Mouse (Mus musculus): ENCODE measurements around the gene Khdc4. TPM values are rescaled to one million over a fixed set of nuclear protein-coding genes. Genes with fewer than 3 reads are reported as not detected.

Khdc4 gene
- total and polyA plus RNA-seq, 3 experiments, result 35.2 to 56.6 (median 53.6) TPM

DNA sequence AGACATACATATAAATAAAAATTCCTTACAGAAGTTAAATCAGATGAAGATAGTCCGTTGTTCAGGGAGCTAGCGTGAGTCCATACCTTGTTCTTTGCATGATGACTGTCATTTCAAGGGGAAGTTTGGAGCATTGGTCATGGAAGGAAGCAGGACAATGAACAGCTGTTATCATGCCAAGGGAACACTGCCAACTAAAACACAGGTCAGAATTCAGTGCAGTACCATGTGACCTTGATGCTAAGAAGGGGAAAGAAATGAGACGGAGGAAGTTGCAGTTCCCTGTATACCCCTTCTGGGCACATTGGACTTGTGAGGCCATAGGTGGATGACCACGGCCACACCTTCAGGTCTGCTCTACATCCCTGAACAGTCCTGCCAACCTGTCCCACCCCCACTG, 31.0 kb upstream of the Khdc4 start:
- DNase-seq (ENCODE audit: extremely low read depth), result no peak
- Histone ChIP-seq H3K4me1 (ENCODE audit: control insufficient read depth in 1 of 2, insufficient read depth in 2 of 2) (peaks cover 42 to 72% of the 10 kb centered on the region in 2 experiments), H3K9ac (ENCODE audit: insufficient read depth, low read depth) (no peak overlapping the region), H3K27ac (ENCODE audit: insufficient read depth, low read depth) (no peak overlapping the region), H3K9me3 (replicated peaks; ENCODE audit: low read length) (no peaks in the 10 kb centered on the region), H3K4me2 (ENCODE audit: insufficient read depth, low read depth, poor library complexity, severe bottlenecking) (no peak overlapping the region), H3K27me3 (replicated peaks) (no peaks in the 10 kb centered on the region), H3K79me2 (replicated peaks; ENCODE audit: control insufficient read depth, extremely low read depth, insufficient read depth, poor library complexity, severe bottlenecking) (no peaks in the 10 kb centered on the region), H3K36me3 (replicated peaks in 1 of 2; ENCODE audit: control insufficient read depth in 1 of 2, insufficient read depth in 1 of 2, low read length in 1 of 2) (no peaks in the 10 kb centered on the region), H3K4me3 (replicated peaks in 1 of 3; ENCODE audit: low read depth in 2 of 3, low read length in 2 of 3, poor library complexity in 1 of 3) (no peak overlapping the region)
- no peak for TF ChIP-seq USF1 (IDR thresholded peaks at IDR 0.05; ENCODE audit: low read depth, low read length)
- TF ChIP-seq SIN3A (IDR thresholded peaks at IDR 0.05; ENCODE audit: low read length), result no peak
- no peak for TF ChIP-seq ZMIZ1 (IDR thresholded peaks at IDR 0.05; ENCODE audit: low read depth, low read length)
- no peak for TF ChIP-seq MAX (IDR thresholded peaks at IDR 0.05; ENCODE audit: low read length)
- no peak for TF ChIP-seq ETS1 (conservative IDR thresholded peaks at IDR 0.05; ENCODE audit: low read depth, low read length)
- no peak for TF ChIP-seq UBTF (IDR thresholded peaks at IDR 0.05; ENCODE audit: low read depth, low read length)
- no peak for TF ChIP-seq USF2 (conservative IDR thresholded peaks at IDR 0.05; ENCODE audit: low read depth, low read length)
- no peak for TF ChIP-seq MXI1 (IDR thresholded peaks at IDR 0.05; ENCODE audit: low read depth, low read length)
- dilution Hi-C loops (cut with MboI; ENCODE audit: extremely low pct_ligation_motif_present, extremely low pct_unique_long_range_greater_than_20kb, low sequenced_read_pairs), result no loop called here
- in situ Hi-C loops (cut with MboI; ENCODE audit: low pct_ligation_motif_present, low pct_unique_long_range_greater_than_20kb, low sequenced_read_pairs), result no loop called here

DNA sequence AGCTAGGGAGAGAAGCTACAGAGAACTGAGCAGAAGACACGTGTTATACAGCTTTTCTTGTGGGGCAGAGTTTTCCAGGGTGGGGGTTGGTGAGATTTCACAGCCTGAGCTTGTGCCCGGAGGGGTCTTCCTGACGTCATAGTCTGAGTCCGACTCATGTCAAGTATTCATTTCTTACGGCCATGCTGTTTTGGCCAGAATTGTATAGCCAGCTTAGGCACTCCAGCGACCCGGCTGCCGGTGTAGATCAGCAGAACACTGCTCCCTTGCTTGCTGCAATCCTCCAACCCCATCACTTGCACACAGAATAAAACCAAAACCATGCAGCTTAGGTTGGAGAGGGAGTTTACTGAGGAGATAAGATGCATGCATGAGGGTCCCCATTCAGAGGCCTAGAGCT, 30.0 kb upstream of the Khdc4 start:
- TF ChIP-seq NELFE (IDR thresholded peaks at IDR 0.05; ENCODE audit: low read depth, low read length), result no peak
- TF ChIP-seq CHD1 (IDR thresholded peaks at IDR 0.05; ENCODE audit: low read depth, low read length), result no peak
- TF ChIP-seq MAFK (IDR thresholded peaks at IDR 0.05; ENCODE audit: insufficient replicate concordance, low read length), result no peak
- no peak for TF ChIP-seq MXI1 (IDR thresholded peaks at IDR 0.05; ENCODE audit: low read depth, low read length)
- TF ChIP-seq GABPA (IDR thresholded peaks at IDR 0.05; ENCODE audit: insufficient replicate concordance, low read depth, low read length), result no peak
- no peak for TF ChIP-seq CHD2 (IDR thresholded peaks at IDR 0.05; ENCODE audit: low read length)
- TF ChIP-seq ELF1 (IDR thresholded peaks at IDR 0.05; ENCODE audit: low read depth, low read length), result no peak
- no peak for TF ChIP-seq POLR2AphosphoS2 (IDR thresholded peaks at IDR 0.05; ENCODE audit: low read depth, low read length)
- TF ChIP-seq UBTF (IDR thresholded peaks at IDR 0.05; ENCODE audit: low read depth, low read length), result no peak
- no peak for TF ChIP-seq CTCF (conservative IDR thresholded peaks at IDR 0.05 in 1 of 2, IDR thresholded peaks at IDR 0.05 in 1 of 2; ENCODE audit: low read depth in 2 of 2, low read length in 2 of 2)
- TF ChIP-seq ZNF384 (IDR thresholded peaks at IDR 0.05; ENCODE audit: low read depth, low read length), result no peak
- TF ChIP-seq POLR2A (IDR thresholded peaks at IDR 0.05; ENCODE audit: low read depth, low read length), result no peak
- TF ChIP-seq MAZ (IDR thresholded peaks at IDR 0.05; ENCODE audit: low read depth, low read length), result no peak
- TF ChIP-seq MYC (IDR thresholded peaks at IDR 0.05; ENCODE audit: low read depth, low read length), result no peak
- no peak for TF ChIP-seq JUND (conservative IDR thresholded peaks at IDR 0.05; ENCODE audit: low read depth, low read length)
- no peak for TF ChIP-seq ZMIZ1 (IDR thresholded peaks at IDR 0.05; ENCODE audit: low read depth, low read length)
- TF ChIP-seq MAX (IDR thresholded peaks at IDR 0.05; ENCODE audit: low read length), result no peak
- no peak for TF ChIP-seq HCFC1 (IDR thresholded peaks at IDR 0.05; ENCODE audit: low read depth, low read length)
- no peak for TF ChIP-seq SMC3 (IDR thresholded peaks at IDR 0.05; ENCODE audit: low read depth, low read length)
- no peak for TF ChIP-seq ETS1 (conservative IDR thresholded peaks at IDR 0.05; ENCODE audit: low read depth, low read length)
- dilution Hi-C loops (cut with MboI; ENCODE audit: extremely low pct_ligation_motif_present, extremely low pct_unique_long_range_greater_than_20kb, low sequenced_read_pairs), result no loop called here
- Histone ChIP-seq H3K4me2 (ENCODE audit: insufficient read depth, low read depth, poor library complexity, severe bottlenecking) (no peak overlapping the region), H3K36me3 (replicated peaks in 1 of 2; ENCODE audit: control insufficient read depth in 1 of 2, insufficient read depth in 1 of 2, low read length in 1 of 2) (no peaks in the 10 kb centered on the region), H3K4me3 (replicated peaks in 1 of 3; ENCODE audit: low read depth in 2 of 3, low read length in 2 of 3, poor library complexity in 1 of 3) (no peak overlapping the region), H3K27ac (ENCODE audit: insufficient read depth, low read depth) (no peak overlapping the region), H3K4me1 (ENCODE audit: control insufficient read depth in 1 of 2, insufficient read depth in 2 of 2) (peaks cover 33 to 65% of the 10 kb centered on the region in 2 experiments), H3K79me2 (replicated peaks; ENCODE audit: control insufficient read depth, extremely low read depth, insufficient read depth, poor library complexity, severe bottlenecking) (no peaks in the 10 kb centered on the region), H3K9ac (ENCODE audit: insufficient read depth, low read depth) (no peak overlapping the region), H3K9me3 (replicated peaks; ENCODE audit: low read length) (no peaks in the 10 kb centered on the region), H3K27me3 (replicated peaks) (no peaks in the 10 kb centered on the region)
- no peak for DNase-seq (ENCODE audit: extremely low read depth)
- in situ Hi-C loops (cut with MboI; ENCODE audit: low pct_ligation_motif_present, low pct_unique_long_range_greater_than_20kb, low sequenced_read_pairs), result no loop called here

Measured in CH12.LX (cell line).